Mouse (Mus musculus) hindbrain, embryonic 14.5 days (tissue): ENCODE measurements around the gene Ero1l. TPM values are rescaled to one million over a fixed set of nuclear protein-coding genes. Genes with fewer than 3 reads are reported as not detected.
A peak's percentile ranks its signal among the peaks of the same experiment; 100 is the strongest.

Experiments
- ATAC-seq: fragments of 200-750 bp; cut with Nextera tagmentation; 2 replicates; pipeline ENCODE4 v1.8.0; 2017; ENCODE audit warnings: moderate number of reproducible peaks, mild to moderate bottlenecking, moderate TSS enrichment, moderate library complexity; ENCODE audit not compliant: low FRiP score
- DNase-seq: peaks from one replicate; pipeline ENCODE4 v3.0.0-alpha.2; 2015; ENCODE audit warnings: low spot score
- H3K27ac ChIP-seq: fragments of 300-500 bp; sonication (generic); 2 replicates; pipeline ENCODE4 v1.5.1; 2014; ENCODE audit warnings: mild to moderate bottlenecking, moderate library complexity
- H3K27me3 ChIP-seq: fragments of 300-500 bp; sonication (generic); 2 replicates; pipeline ENCODE4 v1.6.1; 2014; ENCODE audit warnings: mild to moderate bottlenecking, low read length, mixed read lengths; ENCODE audit not compliant: control insufficient read depth, insufficient read depth
- H3K36me3 ChIP-seq: fragments of 300-500 bp; sonication (generic); replicated peaks from 2 replicates; pipeline ENCODE4 v1.6.1; 2014; ENCODE audit not compliant: control insufficient read depth, insufficient read depth
- H3K4me1 ChIP-seq: fragments of 300-500 bp; sonication (generic); replicated peaks from 2 replicates; pipeline ENCODE4 v1.6.1; 2014; ENCODE audit warnings: antibody characterized with exemption, low read length, mixed read lengths; ENCODE audit not compliant: control insufficient read depth, insufficient read depth
- H3K4me2 ChIP-seq: fragments of 300-500 bp; sonication (generic); replicated peaks from 2 replicates; pipeline ENCODE4 v1.6.1; 2014; ENCODE audit warnings: mild to moderate bottlenecking, moderate library complexity
- H3K4me3 ChIP-seq: fragments of 300-500 bp; sonication (generic); replicated peaks from 2 replicates; pipeline ENCODE4 v1.5.1; 2014; ENCODE audit warnings: mild to moderate bottlenecking, low read length
- H3K9ac ChIP-seq: fragments of 300-500 bp; sonication (generic); 2 replicates; pipeline ENCODE4 v1.6.1; 2014
- H3K9me3 ChIP-seq: fragments of 300-500 bp; sonication (generic); 2 replicates; pipeline ENCODE4 v1.6.1; 2016; ENCODE audit warnings: low read length; ENCODE audit not compliant: control insufficient read depth
- WGBS: fragments of 180-500 bp; shearing (Covaris S2); extraction: QIAGEN DNeasy Blood & Tissue Kit; methylation state at CpG from one replicate; pipeline ENCODE4 v1.1.7; 2014; 5-methylcytosine and 5-hydroxymethylcytosine counted together
- polyA plus RNA-seq: library from polyadenylated mRNA; unstranded; fragments of >200 nt; fragmentation: Nextera tagmentation; extraction: Ambion mirVana; gene quantifications from 2 replicates; pipeline ENCODE4 v1.2.1, GENCODE M21; 2014

Ero1l gene
- polyA plus RNA-seq: 23.2 and 25.3 TPM in 2 replicates

- WGBS: 2% methylated on average over 58 of the region's 74 CpGs
- Histone ChIP-seq H3K4me3 (peak within 1 kb of the TSS; percentile 95), H3K4me1 (peaks cover 29% of the 10 kb centered on the region), H3K9me3 (no peaks in the 10 kb centered on the region), H3K27ac (peak within 1 kb of the TSS; percentile 96), H3K9ac (peak within 1 kb of the TSS; percentile 96), H3K36me3 (no peaks in the 10 kb centered on the region), H3K4me2 (peak within 1 kb of the TSS; percentile 57), H3K27me3 (no peaks in the 10 kb centered on the region)
- DNase-seq (peak; percentile 87), ATAC-seq (peak; percentile 97)
Observed at GRCm38 (mm10) chr14:45318426-45319236, at the start of gene Ero1l. Gene Ero1l, minus strand, starts transcription at chr14:45318771.

GRCm38 (mm10) chr14:45365196-45365587, 46.6 kb upstream of the Ero1l start:
- no peak for DNase-seq
- Histone ChIP-seq H3K9ac (no peak overlapping the region), H3K4me2 (no peak overlapping the region), H3K27ac (no peak overlapping the region), H3K36me3 (peaks cover 17% of the 10 kb centered on the region), H3K9me3 (no peaks in the 10 kb centered on the region), H3K4me1 (no peaks in the 10 kb centered on the region), H3K27me3 (no peaks in the 10 kb centered on the region), H3K4me3 (no peak overlapping the region)
- ATAC-seq: no peak
- 82% methylated on average over 6 of the region's 6 CpGs for WGBS

- Histone ChIP-seq H3K27ac (no peak overlapping the region), H3K4me1 (no peaks in the 10 kb centered on the region), H3K27me3 (no peaks in the 10 kb centered on the region), H3K36me3 (peaks cover 10% of the 10 kb centered on the region), H3K4me3 (no peak overlapping the region), H3K9ac (no peak overlapping the region), H3K9me3 (no peaks in the 10 kb centered on the region), H3K4me2 (no peak overlapping the region)
- WGBS: 71% methylated on average over 16 of the region's 16 CpGs
- DNase-seq: no peak
- ATAC-seq: peak; percentile 48; the same call in 1 of the 2 replicates
Observed at GRCm38 (mm10) chr14:45364211-45365195, 45.9 kb upstream of the Ero1l start.

- H3K27ac ChIP-seq: peak within 1 kb of the TSS; percentile 73
- H3K4me1 ChIP-seq: peaks cover 6% of the 10 kb centered on the region
- DNase-seq (peak; percentile 91), ATAC-seq (peak; percentile 97)
- H3K36me3 ChIP-seq: peaks cover 40% of the 10 kb centered on the region
- peak within 1 kb of the TSS; percentile 62 for H3K4me3 ChIP-seq
- no peaks in the 10 kb centered on the region for H3K9me3 ChIP-seq
- H3K27me3 ChIP-seq: no peaks in the 10 kb centered on the region
- peak within 1 kb of the TSS; percentile 72 for H3K4me2 ChIP-seq
- under 1% methylated on average over 67 of the region's 93 CpGs for WGBS
- H3K9ac ChIP-seq: peak within 1 kb of the TSS; percentile 72
Observed at GRCm38 (mm10) chr14:45350931-45351859, 32.6 kb upstream of the Ero1l start, which contains the start of gene Styx. Gene Styx, plus strand, starts transcription at chr14:45351093.

GRCm38 (mm10) chr14:45329589-45330181, 11.1 kb upstream of the Ero1l start, which contains the start of gene Psmc6:
Gene Psmc6, plus strand, starts transcription at chr14:45329788.
- Histone ChIP-seq H3K36me3 (peaks cover 34% of the 10 kb centered on the region), H3K27ac (peak within 1 kb of the TSS; percentile 88), H3K9me3 (no peaks in the 10 kb centered on the region), H3K27me3 (no peaks in the 10 kb centered on the region), H3K4me3 (peak within 1 kb of the TSS; percentile 73), H3K4me2 (peak within 1 kb of the TSS; percentile 55), H3K4me1 (peaks cover 8% of the 10 kb centered on the region; the same call in 1 of the 2 replicates), H3K9ac (peak within 1 kb of the TSS; percentile 88)
- peak; percentile 93 for DNase-seq
- peak; percentile 97 for ATAC-seq
- WGBS: under 1% methylated on average over 44 of the region's 44 CpGs

GRCm38 (mm10) chr14:45329018-45329588, 10.5 kb upstream of the Ero1l start:
- H3K4me2 ChIP-seq: peak overlapping the region; percentile 46
- 17% methylated on average over 8 of the region's 8 CpGs for WGBS
- no peaks in the 10 kb centered on the region for H3K27me3 ChIP-seq
- H3K9ac ChIP-seq: peak overlapping the region; percentile 50
- H3K36me3 ChIP-seq: peaks cover 30% of the 10 kb centered on the region
- peak; percentile 18 for ATAC-seq
- no peaks in the 10 kb centered on the region for H3K9me3 ChIP-seq
- peak overlapping the region; percentile 73 for H3K4me3 ChIP-seq
- H3K27ac ChIP-seq: peak overlapping the region; percentile 88
- no peak for DNase-seq
- H3K4me1 ChIP-seq: peaks cover 8% of the 10 kb centered on the region; the same call in 1 of the 2 replicates

- no peak overlapping the region for H3K27ac ChIP-seq
- no peak for DNase-seq
- no peaks in the 10 kb centered on the region for H3K27me3 ChIP-seq
- WGBS: 93% methylated on average over 4 of the region's 4 CpGs
- no peaks in the 10 kb centered on the region for H3K9me3 ChIP-seq
- H3K4me3 ChIP-seq: no peak overlapping the region
- ATAC-seq: no peak
- peaks cover 23% of the 10 kb centered on the region for H3K36me3 ChIP-seq
- no peak overlapping the region for H3K4me2 ChIP-seq
- peaks cover 8% of the 10 kb centered on the region; the same call in 1 of the 2 replicates for H3K4me1 ChIP-seq
- H3K9ac ChIP-seq: no peak overlapping the region
Observed at GRCm38 (mm10) chr14:45328072-45328713, 9.6 kb upstream of the Ero1l start.
